Mouse (Mus musculus) layer of hippocampus, adult 8-10 months (tissue): ENCODE measurements at regions not wholly inside any gene's neighbourhood (a gene's known extent, or its start where the extent isn't known, plus 50 kb on each side); places are given as distances from the start of the nearest gene placed in this dataset.

ENCODE experiments used
- DNase-seq, 2 experiments: peaks; one replicate each; pipeline ENCODE4 v3.0.0; 2022; ENCODE audit warnings: low spot score in 2 of 2

- DNase-seq, result no peak
Measured at GRCm38 (mm10) chr6:104916787-104917186, 424.2 kb downstream of the Cntn6 start.

GRCm38 (mm10) chr6:104922577-104922976, 430.0 kb downstream of the Cntn6 start:
- no peak for DNase-seq

- DNase-seq, result no peak
Measured at GRCm38 (mm10) chr6:104926088-104926487, 433.5 kb downstream of the Cntn6 start.

- no peak for DNase-seq
Measured at GRCm38 (mm10) chr6:104930284-104930683, 437.7 kb downstream of the Cntn6 start.

GRCm38 (mm10) chr6:104932153-104932552, 439.6 kb downstream of the Cntn6 start:
- DNase-seq, result peak in 1 of 2 experiments; percentile 4

GRCm38 (mm10) chr6:104939134-104939533, 446.5 kb downstream of the Cntn6 start:
- no peak for DNase-seq

- no peak for DNase-seq
Measured at GRCm38 (mm10) chr6:104974517-104974916, 481.9 kb downstream of the Cntn6 start.

GRCm38 (mm10) chr6:104984144-104984543, 491.6 kb downstream of the Cntn6 start:
- DNase-seq, result no peak

- DNase-seq, result no peak
Measured at GRCm38 (mm10) chr6:104989863-104990262, 497.3 kb downstream of the Cntn6 start.

- no peak for DNase-seq
Measured at GRCm38 (mm10) chr6:104990366-104990765, 497.8 kb downstream of the Cntn6 start.

GRCm38 (mm10) chr6:104999601-105000000, 507.0 kb downstream of the Cntn6 start:
- DNase-seq, result no peak

- DNase-seq, result no peak
Measured at GRCm38 (mm10) chr6:105020672-105021071, 528.1 kb downstream of the Cntn6 start.

- DNase-seq, result no peak
Measured at GRCm38 (mm10) chr6:105021174-105021573, 528.6 kb downstream of the Cntn6 start.

GRCm38 (mm10) chr6:105066146-105066545, 573.6 kb downstream of the Cntn6 start:
- no peak for DNase-seq

- no peak for DNase-seq
Measured at GRCm38 (mm10) chr6:105090882-105091281, 586.6 kb upstream of the Cntn4 start.
